In the genomic region with DNA sequence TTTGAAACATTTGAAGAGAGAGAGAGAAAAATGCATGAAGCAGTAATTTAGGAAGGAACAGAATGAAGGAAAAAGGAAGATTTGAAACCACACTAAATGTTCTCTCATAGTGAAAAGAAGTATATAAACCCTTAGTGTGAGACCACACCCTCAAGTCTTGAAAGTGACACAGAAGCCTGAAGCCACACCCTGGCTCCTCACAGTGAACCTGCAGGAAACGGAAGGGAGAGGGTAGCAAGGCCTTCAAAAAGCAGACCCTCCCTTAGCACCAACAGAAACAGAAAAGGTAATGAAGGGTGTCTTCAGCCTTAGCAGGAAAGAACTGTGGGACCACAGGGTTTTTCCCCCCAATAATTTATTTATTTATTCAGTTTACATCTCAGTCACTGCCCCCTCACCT, we compare ENCODE assay signal across 20 mouse cellular contexts.
A peak's percentile ranks its signal among the peaks of the same experiment; 100 is the strongest.
DNase-seq lines count a peak whose midpoint lies in the region; ATAC-seq and TF ChIP-seq lines count a peak whose summit lies in the region.
"Had no signal": no experiment of that assay in that cellular context is flagged by ENCODE, and none has a peak within 500 bp of the region (broad histone marks: within the 10 kb centered on the region; RNA-seq: fewer than 3 reads in every experiment).

No protein-coding gene starts in this region.

- no peaks in the 10 kb centered on the region for H3K9me3 ChIP-seq in intestine, embryonic 16.5 days (ENCODE audit: control insufficient read depth, low read length)
- no peaks in the 10 kb centered on the region for H3K9me3 ChIP-seq in intestine, postnatal 0 days (ENCODE audit: control insufficient read depth)
- no peaks in the 10 kb centered on the region for H3K9me3 ChIP-seq in hindbrain, embryonic 16.5 days (ENCODE audit: control insufficient read depth, low read length)
- H3K9me3 ChIP-seq: heart, embryonic 10.5 days; hindbrain, embryonic 13.5 days; midbrain, embryonic 12.5 days had no signal

- H3K4me2 ChIP-seq in intestine, embryonic 16.5 days (ENCODE audit: low read depth, low read length) = no peak overlapping the region
- no peak overlapping the region for H3K4me2 ChIP-seq in intestine, postnatal 0 days (replicated peaks; ENCODE audit: low read depth)
- no peak overlapping the region for H3K4me2 ChIP-seq in hindbrain, embryonic 16.5 days (ENCODE audit: low read length)
- H3K4me2 ChIP-seq: hindbrain, embryonic 13.5 days; midbrain, embryonic 12.5 days had no signal

- no peaks in the 10 kb centered on the region for H3K36me3 ChIP-seq in intestine, embryonic 16.5 days (ENCODE audit: control insufficient read depth, insufficient read depth, low read length)
- no peaks in the 10 kb centered on the region for H3K36me3 ChIP-seq in intestine, postnatal 0 days (ENCODE audit: control insufficient read depth, insufficient read depth)
- H3K36me3 ChIP-seq in hindbrain, embryonic 16.5 days (ENCODE audit: control insufficient read depth, insufficient read depth, low read length) = no peaks in the 10 kb centered on the region
- H3K36me3 ChIP-seq: heart, embryonic 10.5 days; hindbrain, embryonic 13.5 days; midbrain, embryonic 12.5 days had no signal

- 46% methylated on average over 1 of the region's 1 CpGs for WGBS in intestine, embryonic 16.5 days
- 35% methylated on average over 1 of the region's 1 CpGs for WGBS in intestine, postnatal 0 days
- 67% methylated on average over 1 of the region's 1 CpGs for WGBS in hindbrain, embryonic 16.5 days

- DNase-seq in thymus, postnatal 25 days = peak; percentile 13
- no peak for DNase-seq in thymus, postnatal 0 days (ENCODE audit: low spot score)
- DNase-seq in gastrocnemius, postnatal 10 days = no peak
- no peak for DNase-seq in gastrocnemius, postnatal 36 days
- DNase-seq: cerebellum, adult 9-11 months; gastrocnemius, postnatal 14 days; heart, postnatal 10 days; kidney, adult 18-20 months; kidney, postnatal 14 days; lung, postnatal 4 days had no signal

- H3K9ac ChIP-seq in intestine, embryonic 16.5 days (ENCODE audit: low read depth, low read length) = no peak overlapping the region
- H3K9ac ChIP-seq in intestine, postnatal 0 days (ENCODE audit: low read depth, low read length) = no peak overlapping the region
- H3K9ac ChIP-seq in hindbrain, embryonic 16.5 days (ENCODE audit: low read depth, low read length) = no peak overlapping the region
- H3K9ac ChIP-seq: hindbrain, embryonic 13.5 days; liver, embryonic 14.5 days; midbrain, embryonic 12.5 days had no signal

- no peaks in the 10 kb centered on the region for H3K27me3 ChIP-seq in intestine, embryonic 16.5 days (replicated peaks; ENCODE audit: control insufficient read depth, insufficient read depth, low read length)
- H3K27me3 ChIP-seq in intestine, postnatal 0 days (replicated peaks; ENCODE audit: control insufficient read depth, insufficient read depth, low read length) = no peaks in the 10 kb centered on the region
- no peaks in the 10 kb centered on the region for H3K27me3 ChIP-seq in hindbrain, embryonic 16.5 days (replicated peaks; ENCODE audit: control insufficient read depth, insufficient read depth, low read length)
- H3K27me3 ChIP-seq: hindbrain, embryonic 13.5 days; midbrain, embryonic 12.5 days; Patski had no signal

- peak; percentile 46; the same call in 1 of the 2 replicates for ATAC-seq in intestine, embryonic 16.5 days
- ATAC-seq in intestine, postnatal 0 days = no peak
- peak; percentile 37; the same call in 1 of the 2 replicates for ATAC-seq in megakaryocyte progenitor cell, adult 5-6 weeks (replicated peaks; ENCODE audit: poor library complexity)
- ATAC-seq in hindbrain, embryonic 16.5 days = no peak
- ATAC-seq: Patski had no signal

- 0 out of 2 replicates have a peak, but pooled peaks cover 3% of the 10 kb centered on the region for H3K4me1 ChIP-seq in intestine, embryonic 16.5 days (ENCODE audit: control insufficient read depth, insufficient read depth, low read length)
- no peaks in the 10 kb centered on the region for H3K4me1 ChIP-seq in intestine, postnatal 0 days (replicated peaks; ENCODE audit: control insufficient read depth, insufficient read depth, low read length)
- no peaks in the 10 kb centered on the region for H3K4me1 ChIP-seq in hindbrain, embryonic 16.5 days (ENCODE audit: control insufficient read depth, insufficient read depth, low read depth, low read length)
- H3K4me1 ChIP-seq: midbrain, embryonic 12.5 days had no signal

- TF ChIP-seq CTCF in intestine, postnatal 0 days (IDR thresholded peaks at IDR 0.05; ENCODE audit: low read depth) = no peak

- H3K27ac ChIP-seq in intestine, embryonic 16.5 days (ENCODE audit: low read length) = no peak overlapping the region
- no peak overlapping the region for H3K27ac ChIP-seq in intestine, postnatal 0 days (ENCODE audit: low read depth, low read length)
- H3K27ac ChIP-seq in hindbrain, embryonic 16.5 days (ENCODE audit: low read depth, low read length) = no peak overlapping the region
- H3K27ac ChIP-seq: heart, embryonic 10.5 days; hindbrain, embryonic 13.5 days; left cerebral cortex, adult 2 months; liver, embryonic 14.5 days; midbrain, embryonic 12.5 days had no signal

- intact Hi-C loops in gastrocnemius, postnatal 36 days (cut with DNase I) = no loop called here

- no peak overlapping the region for H3K4me3 ChIP-seq in intestine, embryonic 16.5 days (ENCODE audit: low read length)
- no peak overlapping the region for H3K4me3 ChIP-seq in intestine, postnatal 0 days (ENCODE audit: low read depth, low read length)
- H3K4me3 ChIP-seq in hindbrain, embryonic 16.5 days (ENCODE audit: low read length) = no peak overlapping the region
- H3K4me3 ChIP-seq: heart, embryonic 10.5 days; hindbrain, embryonic 13.5 days; left cerebral cortex, adult 2 months; midbrain, embryonic 12.5 days had no signal

Comparison
In these comparisons a context has a peak if more than half of its experiments do, and no peak if none do; other contexts are left out.
1. ATAC-seq: peak in intestine, embryonic 16.5 days (single experiment) and megakaryocyte progenitor cell, adult 5-6 weeks (single experiment); none in intestine, postnatal 0 days (single experiment) and hindbrain, embryonic 16.5 days (single experiment).